Mouse (Mus musculus): Measurements from ENCODE around the gene Il3ra. TPM values are rescaled to one million over a fixed set of nuclear protein-coding genes. Genes with fewer than 3 reads are reported as not detected.

Gene Il3ra
- polyA plus RNA-seq, 1 experiment from 2014 or later, result 14.3 TPM

DNA sequence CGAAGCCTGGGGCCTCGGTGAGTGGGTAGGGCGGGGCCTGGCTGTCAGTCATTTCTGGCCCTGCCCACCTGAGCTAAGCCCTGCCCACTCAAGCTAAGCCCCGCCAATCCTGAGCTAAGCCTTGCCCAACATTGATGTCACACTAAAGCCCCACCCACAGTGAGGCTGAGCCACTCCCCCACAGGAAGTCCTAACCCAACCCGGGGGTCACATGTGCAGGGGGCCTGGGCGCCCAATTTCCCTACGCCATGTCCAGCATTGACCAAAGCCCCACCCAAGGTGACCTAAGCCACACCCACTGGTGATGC, 5.0 kb downstream of the Il3ra start:
- no peak for TF ChIP-seq CTCF (IDR thresholded peaks at IDR 0.05)
- no peak for TF ChIP-seq EP300 (IDR thresholded peaks at IDR 0.05)
- Histone ChIP-seq H3K9me3 (ENCODE audit: low read length) (peaks cover 40% of the 10 kb centered on the region), H3K27me3 (replicated peaks; ENCODE audit: insufficient read depth, low read length) (no peaks in the 10 kb centered on the region), H3K4me3 (ENCODE audit: low read depth, low read length) (no peak overlapping the region), H3K4me2 (replicated peaks; ENCODE audit: low read depth, low read length) (no peak overlapping the region), H3K27ac (ENCODE audit: low read length) (no peak overlapping the region), H3K36me3 (ENCODE audit: insufficient read depth, low read length) (no peaks in the 10 kb centered on the region), H3K4me1 (ENCODE audit: insufficient read depth, low read depth, low read length) (no peaks in the 10 kb centered on the region), H3K9ac (replicated peaks; ENCODE audit: low read depth) (no peak overlapping the region)
- peak; percentile 4 for DNase-seq (ENCODE audit: low spot score)
- ATAC-seq, result no peak
- 100% methylated on average over 6 of the region's 7 CpGs for WGBS

DNA sequence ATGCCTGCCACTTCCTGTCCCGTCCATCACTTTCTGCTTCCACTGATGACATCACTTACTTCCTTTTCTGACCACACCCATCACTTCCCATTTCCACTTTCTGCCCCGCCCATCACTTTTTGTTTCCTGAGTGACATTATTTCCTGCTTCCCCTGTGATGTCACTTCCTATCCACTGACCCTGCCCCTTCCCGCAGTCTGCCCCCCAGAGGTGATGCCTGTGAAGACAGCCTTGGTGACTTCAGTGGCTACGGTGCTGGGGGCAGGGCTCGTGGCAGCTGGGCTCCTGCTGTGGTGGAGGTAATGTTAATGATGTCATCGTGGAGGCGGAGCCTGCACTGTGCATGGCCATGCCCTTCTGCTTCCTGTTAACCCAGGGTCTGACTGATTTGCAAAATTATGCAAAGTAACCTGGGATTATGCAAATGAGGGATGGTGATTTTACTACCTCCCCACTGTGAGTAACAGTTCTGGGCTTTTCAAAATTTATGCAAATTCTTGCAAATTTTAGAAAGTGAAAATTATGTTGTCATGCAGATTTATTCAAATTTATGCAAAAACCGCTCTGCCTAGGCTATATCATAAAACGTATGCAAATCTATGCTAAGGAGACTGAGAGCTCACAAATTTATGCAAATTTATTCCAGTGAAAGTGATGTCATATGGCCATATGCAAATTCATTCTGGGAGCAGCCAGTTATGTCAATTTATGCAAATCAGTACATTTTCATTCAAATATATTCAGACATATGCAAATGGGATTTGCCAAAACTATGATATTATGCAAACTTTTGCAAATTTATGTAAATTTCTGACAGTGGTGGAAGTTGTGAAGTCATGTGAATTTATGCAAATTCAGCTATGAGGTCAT, 5.9 kb downstream of the Il3ra start:
- no peak overlapping the region for H3K4me3 ChIP-seq (ENCODE audit: low read depth, low read length)
- H3K9me3 ChIP-seq (ENCODE audit: low read length), result peaks cover 40% of the 10 kb centered on the region
- H3K4me2 ChIP-seq (replicated peaks; ENCODE audit: low read depth, low read length), result no peak overlapping the region
- ATAC-seq (no peak), DNase-seq (ENCODE audit: low spot score) (no peak)
- TF ChIP-seq EP300 (IDR thresholded peaks at IDR 0.05) (no peak), CTCF (IDR thresholded peaks at IDR 0.05) (no peak)
- H3K4me1 ChIP-seq (ENCODE audit: insufficient read depth, low read depth, low read length), result no peaks in the 10 kb centered on the region
- H3K9ac ChIP-seq (replicated peaks; ENCODE audit: low read depth), result no peak overlapping the region
- WGBS, result 96% methylated on average over 9 of the region's 9 CpGs
- no peaks in the 10 kb centered on the region for H3K36me3 ChIP-seq (ENCODE audit: insufficient read depth, low read length)
- H3K27me3 ChIP-seq (replicated peaks; ENCODE audit: insufficient read depth, low read length), result no peaks in the 10 kb centered on the region
- no peak overlapping the region for H3K27ac ChIP-seq (ENCODE audit: low read length)

DNA sequence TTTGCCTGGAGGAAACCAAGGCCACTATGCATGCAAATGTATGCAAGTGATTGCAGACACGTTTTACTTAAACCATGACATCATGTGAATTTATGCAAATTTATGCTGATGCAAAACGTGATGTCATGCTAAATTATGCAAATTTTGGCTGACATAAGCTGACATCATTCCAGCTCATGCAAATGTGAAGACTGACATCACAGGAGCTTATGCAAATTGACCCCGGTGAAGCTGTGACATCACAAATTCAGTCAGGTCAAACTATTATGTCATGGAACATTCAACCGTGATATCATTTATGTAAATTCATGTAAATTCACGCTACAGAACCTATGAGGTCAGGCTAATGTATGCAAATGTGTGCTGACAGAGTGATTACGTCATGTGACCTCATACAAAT, 6.5 kb downstream of the Il3ra start:
- no peak for TF ChIP-seq CTCF (IDR thresholded peaks at IDR 0.05)
- no peak for TF ChIP-seq EP300 (IDR thresholded peaks at IDR 0.05)
- H3K27ac ChIP-seq (ENCODE audit: low read length), result no peak overlapping the region
- no peaks in the 10 kb centered on the region for H3K36me3 ChIP-seq (ENCODE audit: insufficient read depth, low read length)
- ATAC-seq (no peak), DNase-seq (ENCODE audit: low spot score) (no peak)
- H3K4me1 ChIP-seq (ENCODE audit: insufficient read depth, low read depth, low read length), result no peaks in the 10 kb centered on the region
- no peaks in the 10 kb centered on the region for H3K27me3 ChIP-seq (replicated peaks; ENCODE audit: insufficient read depth, low read length)
- H3K9me3 ChIP-seq (ENCODE audit: low read length), result peaks cover 34% of the 10 kb centered on the region
- no peak overlapping the region for H3K4me3 ChIP-seq (ENCODE audit: low read depth, low read length)
- WGBS, result 84% methylated on average over 6 of the region's 6 CpGs
- H3K9ac ChIP-seq (replicated peaks; ENCODE audit: low read depth), result no peak overlapping the region
- H3K4me2 ChIP-seq (replicated peaks; ENCODE audit: low read depth, low read length), result no peak overlapping the region

- TF ChIP-seq CTCF (IDR thresholded peaks at IDR 0.05) (no peak), EP300 (IDR thresholded peaks at IDR 0.05) (no peak)
- 93% methylated on average over 7 of the region's 7 CpGs for WGBS
Observed at GRCm38 (mm10) chr14:14353081-14353732, 7.1 kb downstream of the Il3ra start.

DNA sequence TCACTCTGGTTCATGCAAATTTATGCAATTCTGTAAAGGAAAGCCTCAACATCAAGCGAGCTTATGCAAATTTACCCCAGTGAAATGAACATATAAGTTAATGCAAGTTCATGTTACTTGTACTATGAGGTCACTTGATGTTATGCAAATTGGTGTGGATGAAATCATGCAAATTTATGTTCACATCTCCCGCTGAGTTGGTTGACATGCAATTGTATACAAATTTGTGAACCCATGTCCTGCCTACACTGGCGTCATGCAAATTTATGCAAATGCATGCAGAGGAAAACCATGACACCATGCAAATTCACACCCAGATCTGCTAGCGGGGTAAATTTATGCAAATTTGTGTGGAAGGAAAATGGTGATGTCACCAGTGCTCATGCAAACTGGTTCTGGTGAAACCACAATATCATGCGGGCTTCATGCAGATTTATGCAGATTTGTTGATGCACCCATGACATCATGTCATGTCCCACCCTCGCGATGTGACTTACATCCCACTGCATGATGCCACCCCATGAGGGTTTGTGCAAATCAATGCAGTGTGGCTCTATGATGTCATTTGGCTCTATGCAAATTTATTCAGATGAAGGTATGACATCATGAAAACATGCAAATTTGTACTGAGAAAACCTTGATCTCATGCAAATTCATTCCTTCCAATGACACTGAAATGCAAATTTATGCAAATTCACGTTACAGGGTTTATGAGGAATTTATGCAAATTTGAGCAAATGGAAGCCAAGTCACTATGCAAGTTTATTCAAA, 7.8 kb downstream of the Il3ra start:
- H3K4me3 ChIP-seq (ENCODE audit: low read depth, low read length), result no peak overlapping the region
- no peak overlapping the region for H3K27ac ChIP-seq (ENCODE audit: low read length)
- H3K4me1 ChIP-seq (ENCODE audit: insufficient read depth, low read depth, low read length), result no peaks in the 10 kb centered on the region
- no peaks in the 10 kb centered on the region for H3K36me3 ChIP-seq (ENCODE audit: insufficient read depth, low read length)
- 92% methylated on average over 8 of the region's 8 CpGs for WGBS
- no peak overlapping the region for H3K9ac ChIP-seq (replicated peaks; ENCODE audit: low read depth)
- ATAC-seq (no peak), DNase-seq (ENCODE audit: low spot score) (no peak)
- no peaks in the 10 kb centered on the region for H3K27me3 ChIP-seq (replicated peaks; ENCODE audit: insufficient read depth, low read length)
- H3K9me3 ChIP-seq (ENCODE audit: low read length), result peaks cover 30% of the 10 kb centered on the region
- no peak for TF ChIP-seq EP300 (IDR thresholded peaks at IDR 0.05)
- no peak for TF ChIP-seq CTCF (IDR thresholded peaks at IDR 0.05)
- no peak overlapping the region for H3K4me2 ChIP-seq (replicated peaks; ENCODE audit: low read depth, low read length)

More at GRCm38 (mm10) chr14:14353081-14353732, 7.1 kb downstream of the Il3ra start:
- Histone ChIP-seq H3K27me3 (replicated peaks; ENCODE audit: insufficient read depth, low read length) (no peaks in the 10 kb centered on the region), H3K4me3 (ENCODE audit: low read depth, low read length) (no peak overlapping the region), H3K4me1 (ENCODE audit: insufficient read depth, low read depth, low read length) (no peaks in the 10 kb centered on the region), H3K27ac (ENCODE audit: low read length) (no peak overlapping the region), H3K9me3 (ENCODE audit: low read length) (peaks cover 32% of the 10 kb centered on the region), H3K4me2 (replicated peaks; ENCODE audit: low read depth, low read length) (no peak overlapping the region), H3K36me3 (ENCODE audit: insufficient read depth, low read length) (no peaks in the 10 kb centered on the region), H3K9ac (replicated peaks; ENCODE audit: low read depth) (no peak overlapping the region)
- no peak for ATAC-seq
- DNase-seq (ENCODE audit: low spot score), result peak; percentile 4

All from lung, postnatal 0 days (tissue).